Mouse (Mus musculus): ENCODE data around the gene Sowahb.

The Sowahb gene

GRCm38 (mm10) chr5:93000774-93001757 is 43.8 kb downstream of the Sowahb start:
- peak; percentile 78 for DNase-seq

DNA sequence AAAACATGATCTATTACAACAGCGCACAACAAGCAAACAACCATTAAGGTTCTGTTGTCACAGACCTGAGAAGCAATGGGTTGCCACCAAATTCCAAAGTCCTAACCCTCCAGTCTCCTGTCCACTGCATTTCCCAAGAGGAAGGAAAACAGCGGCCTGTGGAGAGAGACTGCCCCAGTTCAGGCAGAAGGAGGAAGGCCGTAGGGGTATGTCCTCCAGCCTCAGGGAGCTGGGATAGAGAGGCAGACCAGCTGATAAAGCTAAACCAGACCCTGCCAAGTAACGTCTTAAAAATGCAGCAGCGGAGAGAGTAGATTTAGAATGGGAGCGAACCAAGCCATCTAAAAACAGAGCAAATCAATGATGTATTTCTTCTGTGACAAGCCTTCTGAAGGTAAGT is 44.8 kb downstream of the Sowahb start:
- DNase-seq = no peak

DNA sequence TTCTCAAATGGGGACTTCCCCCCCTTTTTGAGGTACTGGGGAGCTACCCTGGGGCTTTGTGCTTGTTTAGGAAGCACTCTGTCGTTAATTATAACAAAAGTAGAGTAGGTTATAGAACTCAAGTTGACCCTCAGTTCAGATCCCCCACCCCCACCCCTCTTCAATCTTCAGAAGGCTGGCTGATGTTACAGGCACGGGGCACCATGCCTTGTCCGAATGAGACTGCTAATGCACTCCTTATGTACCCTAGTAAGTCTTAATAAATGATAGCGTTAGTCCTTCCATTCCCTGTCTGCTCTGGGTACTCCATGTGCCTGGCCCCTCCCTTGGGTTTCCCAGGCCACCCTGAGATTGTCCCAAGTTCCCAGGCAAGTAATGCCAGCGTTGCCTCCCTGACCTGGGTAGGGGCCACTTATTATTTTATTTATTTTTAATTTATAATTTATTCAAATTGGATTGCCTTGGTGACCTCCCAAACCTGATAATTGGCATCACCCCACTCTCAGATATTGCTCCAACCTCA is 46.3 kb downstream of the Sowahb start:
- DNase-seq = no peak

DNA sequence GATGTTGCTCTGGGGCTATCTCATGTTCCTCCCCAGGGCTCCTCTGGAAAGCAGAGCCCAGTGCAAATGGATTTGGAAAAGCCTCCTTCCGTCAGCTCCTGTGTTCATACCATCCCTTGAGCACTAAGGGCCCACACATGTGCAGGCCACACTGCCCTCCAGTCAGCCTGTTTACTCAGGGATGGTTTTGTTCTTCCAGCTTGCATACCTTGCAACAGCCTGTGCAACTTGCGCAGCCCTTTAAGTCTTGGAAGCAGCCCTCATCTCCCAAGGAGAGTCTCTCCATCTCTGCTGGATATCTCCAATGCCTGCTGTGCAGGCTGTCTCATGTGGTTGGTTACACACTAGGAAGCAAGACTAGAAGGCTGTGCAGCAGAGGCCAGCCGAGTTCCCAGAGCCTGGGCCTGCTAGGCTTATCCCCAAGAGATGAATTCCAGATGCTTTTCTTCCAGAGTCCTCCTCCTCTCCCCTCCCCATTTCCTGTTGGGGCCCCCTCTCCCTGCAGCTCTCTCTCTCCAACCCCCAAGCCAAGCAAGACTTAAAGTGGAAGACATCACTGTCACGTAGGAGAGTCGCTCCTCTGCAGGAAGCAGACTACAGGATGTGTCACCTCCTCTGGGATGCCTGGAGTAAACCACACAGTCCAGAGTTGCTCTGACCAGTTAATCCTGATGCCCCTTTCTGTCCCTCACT is 47.2 kb downstream of the Sowahb start:
- peak; percentile 78 for DNase-seq

- peak; percentile 47 for DNase-seq
Observed at GRCm38 (mm10) chr5:92994861-92995260, 50.0 kb downstream of the Sowahb start.

DNA sequence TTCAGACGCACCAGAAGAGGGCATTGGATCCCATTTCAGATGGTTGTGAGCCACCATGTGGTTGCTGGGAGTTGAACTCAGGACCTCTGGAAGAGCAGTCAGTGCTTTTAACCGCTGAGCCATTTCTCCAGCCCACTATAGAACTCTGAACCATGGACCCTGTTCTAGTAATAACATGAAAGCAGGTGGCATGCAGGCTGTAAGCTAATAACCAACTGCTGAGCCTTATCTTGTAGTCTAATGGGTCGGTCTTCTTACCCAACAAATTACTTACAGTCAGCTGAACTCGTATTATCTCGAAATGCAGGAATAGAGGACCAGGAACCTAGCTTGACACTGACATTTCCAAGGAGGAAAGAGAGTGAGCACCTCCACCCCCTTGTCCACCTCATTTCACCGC is 50.5 kb downstream of the Sowahb start:
- no peak for DNase-seq

- no peak for DNase-seq
Observed at GRCm38 (mm10) chr5:92992106-92992505, 52.7 kb downstream of the Sowahb start.
